Mouse (Mus musculus) CH12.LX (cell line): Measurements from ENCODE around the gene Srsf6.

ENCODE experiments used
- CHD1 ChIP-seq: IDR thresholded peaks from 2 replicates; pipeline ENCODE4 v1.6.1; 2012; ENCODE audit warnings: low read depth, low read length, improper control_type of control experiment, inconsistent platforms
- CTCF ChIP-seq, 2 experiments: IDR thresholded peaks in 1 of 2; conservative IDR thresholded peaks in 1 of 2; 2 replicates each; pipeline ENCODE4 v1.5.1; 2011 to 2012; ENCODE audit warnings: low read depth in 2 of 2, low read length in 2 of 2, improper control_type of control experiment in 1 of 2, inconsistent platforms in 1 of 2, mild to moderate bottlenecking in 1 of 2, moderate library complexity in 1 of 2
- EP300 ChIP-seq: IDR thresholded peaks from 2 replicates; pipeline ENCODE4 v1.6.1; 2011; ENCODE audit warnings: low read length, improper control_type of control experiment
- MAX ChIP-seq: IDR thresholded peaks from 2 replicates; pipeline ENCODE4 v1.6.1; 2011; ENCODE audit warnings: low read length, improper control_type of control experiment
- MAZ ChIP-seq: IDR thresholded peaks from 2 replicates; pipeline ENCODE4 v1.6.1; 2012; ENCODE audit warnings: low read depth, mild to moderate bottlenecking, inconsistent platforms, low read length, improper control_type of control experiment, moderate library complexity
- NRF1 ChIP-seq: IDR thresholded peaks from 2 replicates; pipeline ENCODE4 v1.6.1; 2014; ENCODE audit warnings: low read depth, mild to moderate bottlenecking, inconsistent platforms, low read length, improper control_type of control experiment, moderate library complexity
- POLR2A ChIP-seq: IDR thresholded peaks from 2 replicates; pipeline ENCODE4 v1.6.1; 2011; ENCODE audit warnings: low read depth, mild to moderate bottlenecking, improper control_type of control experiment, low read length
- SMC3 ChIP-seq: IDR thresholded peaks from 2 replicates; pipeline ENCODE4 v1.6.1; 2011; ENCODE audit warnings: low read depth, low read length, improper control_type of control experiment
- TCF12 ChIP-seq: IDR thresholded peaks from 2 replicates; pipeline ENCODE4 v1.6.1; 2014; ENCODE audit warnings: low read depth, mild to moderate bottlenecking, inconsistent platforms, low read length, improper control_type of control experiment
- USF1 ChIP-seq: IDR thresholded peaks from 2 replicates; pipeline ENCODE4 v1.6.1; 2014; ENCODE audit warnings: low read depth, mild to moderate bottlenecking, inconsistent platforms, low read length, improper control_type of control experiment
- ZKSCAN1 ChIP-seq: IDR thresholded peaks from 2 replicates; pipeline ENCODE4 v1.6.1; 2012; ENCODE audit warnings: low read depth, inconsistent platforms, low read length, improper control_type of control experiment, borderline replicate concordance
- ZMIZ1 ChIP-seq: IDR thresholded peaks from 2 replicates; pipeline ENCODE4 v1.6.1; 2012; ENCODE audit warnings: low read depth, mild to moderate bottlenecking, inconsistent platforms, low read length, improper control_type of control experiment
- ZNF384 ChIP-seq: IDR thresholded peaks from 2 replicates; pipeline ENCODE4 v1.6.1; 2012; ENCODE audit warnings: low read depth, low read length, improper control_type of control experiment, inconsistent platforms

DNA sequence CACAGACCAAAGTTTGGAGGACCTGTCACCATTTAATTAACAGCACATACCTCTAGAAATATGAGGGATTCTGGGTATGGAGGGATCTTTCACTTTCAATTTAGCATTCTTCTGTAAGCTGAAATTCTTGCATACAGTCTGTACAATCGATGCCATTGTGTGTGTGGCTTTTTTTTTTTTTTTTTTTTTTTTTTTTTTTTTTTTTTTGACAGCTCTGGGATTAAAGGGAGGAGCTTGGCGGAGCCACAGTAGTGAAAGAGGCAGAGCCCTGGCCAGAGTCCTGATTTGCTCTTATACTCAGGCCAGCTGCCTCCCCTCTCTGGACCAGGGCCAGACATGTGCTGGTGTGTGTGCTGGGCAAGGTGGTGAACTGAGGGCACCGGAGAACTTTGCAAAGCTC, 54.6 kb downstream of the Srsf6 start:
- TF ChIP-seq CTCF (conservative IDR thresholded peaks at IDR 0.05 in 1 of 2, IDR thresholded peaks at IDR 0.05 in 1 of 2; ENCODE audit: low read depth in 2 of 2, low read length in 2 of 2) (no peak), SMC3 (no peak), ZMIZ1 (no peak), MAZ (no peak), ZKSCAN1 (no peak), POLR2A (no peak), NRF1 (no peak), ZNF384 (0 out of 2 replicates have a peak, but pooled peaks have one; percentile 23), MAX (no peak), TCF12 (no peak), EP300 (no peak), USF1 (no peak), CHD1 (no peak)
